Mouse (Mus musculus) midbrain, embryonic 13.5 days (tissue): ENCODE measurements around the gene Tbc1d1. TPM values are rescaled to one million over a fixed set of nuclear protein-coding genes. Genes with fewer than 3 reads are reported as not detected.
"Not testable (repeated sequence)": the region's sequence is repeated elsewhere in the genome, so short reads cannot be mapped to it uniquely, and the experiment has no call there.

Experiments used
- ATAC-seq: fragments of 200-750 bp; cut with Nextera tagmentation; 2 replicates; pipeline ENCODE4 v1.8.0; 2017; ENCODE audit warnings: mild to moderate bottlenecking, moderate TSS enrichment, moderate library complexity
- H3K27ac ChIP-seq: fragments of 300-500 bp; sonication (generic); 2 replicates; pipeline ENCODE4 v1.5.1; 2015; ENCODE audit warnings: inconsistent platforms, mild to moderate bottlenecking, moderate library complexity
- H3K27me3 ChIP-seq: fragments of 300-500 bp; sonication (generic); 2 replicates; pipeline ENCODE4 v1.6.1; 2015; ENCODE audit warnings: mild to moderate bottlenecking, inconsistent platforms
- H3K36me3 ChIP-seq: fragments of 300-500 bp; sonication (generic); 2 replicates; pipeline ENCODE4 v1.6.1; 2015; ENCODE audit warnings: mild to moderate bottlenecking, inconsistent platforms
- H3K4me1 ChIP-seq: fragments of 300-500 bp; sonication (generic); replicated peaks from 2 replicates; pipeline ENCODE4 v1.6.1; 2015; ENCODE audit warnings: inconsistent platforms
- H3K4me2 ChIP-seq: fragments of 300-500 bp; sonication (generic); replicated peaks from 2 replicates; pipeline ENCODE4 v1.6.1; 2015; ENCODE audit warnings: moderate library complexity, mild to moderate bottlenecking, inconsistent platforms
- H3K4me3 ChIP-seq: fragments of 300-500 bp; sonication (generic); replicated peaks from 2 replicates; pipeline ENCODE4 v1.5.1; 2015; ENCODE audit warnings: mild to moderate bottlenecking, inconsistent platforms
- H3K9ac ChIP-seq: fragments of 300-500 bp; sonication (generic); replicated peaks from 2 replicates; pipeline ENCODE4 v1.6.1; 2015; ENCODE audit warnings: mild to moderate bottlenecking, inconsistent platforms
- H3K9me3 ChIP-seq: fragments of 300-500 bp; sonication (generic); 2 replicates; pipeline ENCODE4 v1.6.1; 2016; ENCODE audit warnings: mild to moderate bottlenecking, inconsistent platforms
- WGBS: fragments of 180-500 bp; shearing (Covaris S2); methylation state at CpG from one replicate; pipeline ENCODE4 v1.1.7; 2015; 5-methylcytosine and 5-hydroxymethylcytosine counted together
- polyA plus RNA-seq: library from polyadenylated mRNA; unstranded; fragments of >200 nt; fragmentation: Nextera tagmentation; extraction: Ambion mirVana; gene quantifications from 2 replicates; pipeline ENCODE4 v1.2.1, GENCODE M21; 2015

The Tbc1d1 gene
- polyA plus RNA-seq, 1 experiment from 2014 or later = 11.7 TPM

DNA sequence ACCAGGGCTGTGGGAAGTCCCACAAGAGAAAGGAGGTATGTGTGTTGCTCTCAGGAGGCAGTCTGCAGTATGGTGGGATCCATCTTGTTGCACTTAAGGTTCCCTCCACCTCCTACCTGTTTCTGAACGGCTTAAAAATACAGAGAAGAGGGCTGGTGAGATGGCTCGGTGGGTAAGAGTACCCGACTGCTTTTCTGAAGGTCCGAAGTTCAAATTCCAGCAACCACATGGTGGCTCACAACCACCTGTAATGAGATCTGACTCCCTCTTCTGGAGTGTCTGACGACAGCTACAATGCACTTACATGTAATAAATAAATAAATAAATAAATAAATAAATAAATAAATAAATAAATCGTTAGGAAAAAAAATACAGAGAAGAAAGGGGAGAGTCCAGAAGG, 182.7 kb downstream of the Tbc1d1 start:
- not testable (repeated sequence) for H3K27ac ChIP-seq, H3K9ac ChIP-seq, H3K4me2 ChIP-seq, H3K4me3 ChIP-seq, H3K27me3 ChIP-seq, H3K9me3 ChIP-seq, ATAC-seq, H3K36me3 ChIP-seq
- 86% methylated on average over 6 of the region's 6 CpGs for WGBS
- peaks cover 10% of the 10 kb centered on the region for H3K4me1 ChIP-seq

DNA sequence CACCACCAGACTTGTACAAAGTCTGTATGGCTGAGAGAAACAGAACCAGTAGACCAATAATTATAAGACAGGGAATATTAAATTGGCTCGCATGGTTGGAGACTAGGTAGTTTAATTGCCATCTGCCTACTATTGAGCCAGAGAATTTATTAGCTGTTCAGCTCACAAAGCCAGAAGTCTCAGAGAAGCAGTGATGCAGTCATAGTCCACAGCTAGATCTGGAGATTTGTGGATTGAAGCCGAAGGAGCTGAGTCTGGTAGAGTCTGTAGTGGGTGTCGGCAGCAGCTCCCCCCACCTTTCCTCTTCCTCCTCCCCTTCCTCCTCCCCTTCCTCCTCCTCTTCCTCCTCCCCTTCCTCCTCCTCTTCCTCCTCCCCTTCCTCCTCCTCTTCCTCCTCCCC, 184.3 kb downstream of the Tbc1d1 start:
- H3K36me3 ChIP-seq = peaks cover 2% of the 10 kb centered on the region; the same call in 1 of the 2 replicates
- H3K9ac ChIP-seq = no peak overlapping the region
- no peak overlapping the region for H3K4me2 ChIP-seq
- H3K4me3 ChIP-seq = no peak overlapping the region
- 86% methylated on average over 3 of the region's 3 CpGs for WGBS
- H3K4me1 ChIP-seq = peaks cover 26% of the 10 kb centered on the region
- H3K27ac ChIP-seq = no peak overlapping the region
- no peaks in the 10 kb centered on the region for H3K27me3 ChIP-seq
- H3K9me3 ChIP-seq = no peaks in the 10 kb centered on the region
- no peak for ATAC-seq

DNA sequence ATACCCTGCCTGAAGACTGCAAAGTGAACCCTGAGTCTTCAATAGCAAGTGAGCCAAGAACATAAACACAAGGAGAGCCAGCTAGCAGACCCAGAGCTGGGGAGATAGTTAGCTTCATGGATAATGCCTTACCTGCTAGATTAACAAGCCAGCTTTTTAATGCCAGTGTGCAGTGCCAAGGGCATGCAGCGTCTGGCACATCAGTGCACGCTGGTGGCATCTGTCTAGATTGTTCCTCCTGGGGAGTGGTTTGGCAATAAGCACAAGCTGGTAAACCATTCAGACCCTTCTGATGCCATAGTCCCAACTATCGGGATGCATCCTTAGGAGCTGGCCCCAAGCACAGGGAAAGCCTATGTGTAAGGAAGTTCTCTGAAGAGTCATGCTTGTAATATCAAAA, 185.6 kb downstream of the Tbc1d1 start:
- Histone ChIP-seq H3K27ac (no peak overlapping the region), H3K27me3 (no peaks in the 10 kb centered on the region), H3K4me3 (no peak overlapping the region), H3K4me2 (no peak overlapping the region), H3K9me3 (no peaks in the 10 kb centered on the region), H3K9ac (no peak overlapping the region), H3K4me1 (peaks cover 38% of the 10 kb centered on the region), H3K36me3 (no peaks in the 10 kb centered on the region)
- ATAC-seq = no peak
- 96% methylated on average over 3 of the region's 3 CpGs for WGBS

DNA sequence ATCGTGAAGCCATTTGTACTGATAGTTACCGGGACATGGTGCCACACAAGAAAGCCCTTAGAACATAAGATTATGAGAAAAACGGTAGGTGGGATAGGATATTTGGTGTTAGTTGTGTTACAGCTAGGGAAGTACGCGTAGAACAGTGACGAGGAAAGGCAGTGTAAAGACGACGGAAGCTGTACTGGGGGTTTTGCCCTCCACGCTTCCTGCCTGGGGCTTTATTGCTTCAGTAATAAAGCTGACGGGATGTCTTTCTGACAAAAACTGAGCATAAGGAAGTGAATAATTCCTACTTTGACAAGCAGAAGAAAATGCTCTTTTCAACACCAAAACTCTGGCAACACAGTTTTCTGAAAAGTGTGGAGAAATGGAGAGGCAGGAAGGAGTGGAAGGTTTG, 186.0 kb downstream of the Tbc1d1 start:
- H3K27me3 ChIP-seq = no peaks in the 10 kb centered on the region
- H3K9ac ChIP-seq = no peak overlapping the region
- peaks cover 34% of the 10 kb centered on the region for H3K4me1 ChIP-seq
- no peaks in the 10 kb centered on the region for H3K9me3 ChIP-seq
- no peak overlapping the region for H3K27ac ChIP-seq
- H3K36me3 ChIP-seq = no peaks in the 10 kb centered on the region
- no peak for ATAC-seq
- no peak overlapping the region for H3K4me3 ChIP-seq
- no peak overlapping the region for H3K4me2 ChIP-seq
- 95% methylated on average over 10 of the region's 10 CpGs for WGBS

DNA sequence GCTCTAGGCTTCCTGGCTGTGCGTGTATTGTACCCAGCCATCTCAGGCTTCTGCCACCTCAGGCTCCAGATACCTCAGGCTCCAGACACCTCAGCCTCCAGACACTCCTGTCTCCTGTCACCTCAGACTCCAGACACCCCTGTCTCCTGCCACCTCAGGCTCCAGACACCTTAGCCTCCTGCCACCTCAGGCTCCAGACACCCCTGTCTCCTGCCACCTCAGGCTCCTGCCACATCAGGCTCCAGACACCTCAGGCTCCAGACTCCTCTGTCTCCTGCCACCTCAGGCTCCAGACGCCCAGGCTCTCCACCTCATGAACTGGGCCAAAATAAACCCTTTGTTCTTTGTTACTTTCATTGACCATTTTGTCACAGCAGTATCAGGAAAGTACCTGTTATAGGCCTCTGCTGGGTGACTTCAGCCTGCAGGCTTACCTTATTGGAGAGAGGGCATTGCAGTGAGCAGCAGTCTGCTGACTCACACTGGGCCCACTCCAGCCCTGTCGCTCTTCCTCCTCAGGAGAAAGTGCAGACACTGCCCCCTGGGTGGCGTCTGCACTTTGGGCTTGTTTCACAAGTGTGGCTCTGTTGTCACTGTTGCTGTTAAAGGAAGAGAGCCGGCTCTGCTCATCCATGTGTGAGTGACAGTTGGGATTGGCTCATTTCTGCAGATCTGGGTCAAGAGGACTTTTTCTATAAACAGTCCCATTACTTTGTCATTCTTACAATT, 188.0 kb downstream of the Tbc1d1 start:
- H3K9me3 ChIP-seq = no peaks in the 10 kb centered on the region
- no peaks in the 10 kb centered on the region for H3K36me3 ChIP-seq
- no peak overlapping the region for H3K4me2 ChIP-seq
- peaks cover 31% of the 10 kb centered on the region for H3K4me1 ChIP-seq
- no peaks in the 10 kb centered on the region for H3K27me3 ChIP-seq
- WGBS = 46% methylated on average over 5 of the region's 5 CpGs
- ATAC-seq = peak; percentile 18
- H3K4me3 ChIP-seq = no peak overlapping the region
- H3K27ac ChIP-seq = peak overlapping the region; percentile 82
- H3K9ac ChIP-seq = no peak overlapping the region

DNA sequence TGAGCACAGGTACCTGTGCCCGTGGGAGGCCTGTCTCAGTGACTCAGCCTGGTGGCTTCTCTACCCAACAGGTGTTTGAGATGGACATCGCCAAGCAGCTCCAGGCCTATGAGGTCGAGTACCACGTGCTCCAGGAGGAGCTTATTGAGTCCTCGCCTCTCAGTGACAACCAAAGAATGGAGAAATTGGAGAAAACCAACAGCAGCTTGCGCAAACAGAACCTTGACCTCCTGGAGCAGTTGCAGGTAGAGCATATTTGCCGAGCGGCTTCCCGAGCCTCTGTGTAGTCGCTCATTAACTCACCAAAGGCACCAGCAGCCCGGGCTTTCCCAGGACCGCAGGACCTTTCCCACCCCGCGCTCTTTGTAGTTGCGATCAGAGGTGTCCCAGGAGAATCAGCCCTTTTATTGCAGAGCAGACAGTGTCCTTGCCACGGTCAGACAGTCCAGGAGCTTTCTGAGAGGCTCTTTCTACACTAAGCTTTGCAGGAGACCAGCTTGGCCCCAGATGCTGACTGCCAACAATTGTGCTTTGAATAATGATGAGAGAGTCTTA, 189.2 kb downstream of the Tbc1d1 start:
- no peaks in the 10 kb centered on the region for H3K9me3 ChIP-seq
- H3K27me3 ChIP-seq = no peaks in the 10 kb centered on the region
- no peaks in the 10 kb centered on the region for H3K36me3 ChIP-seq
- no peak overlapping the region for H3K4me2 ChIP-seq
- H3K9ac ChIP-seq = no peak overlapping the region; the same call in 1 of the 2 replicates
- H3K27ac ChIP-seq = peak overlapping the region; percentile 82
- peaks cover 31% of the 10 kb centered on the region for H3K4me1 ChIP-seq
- ATAC-seq = peak; percentile 87
- H3K4me3 ChIP-seq = no peak overlapping the region
- 48% methylated on average over 16 of the region's 16 CpGs for WGBS

DNA sequence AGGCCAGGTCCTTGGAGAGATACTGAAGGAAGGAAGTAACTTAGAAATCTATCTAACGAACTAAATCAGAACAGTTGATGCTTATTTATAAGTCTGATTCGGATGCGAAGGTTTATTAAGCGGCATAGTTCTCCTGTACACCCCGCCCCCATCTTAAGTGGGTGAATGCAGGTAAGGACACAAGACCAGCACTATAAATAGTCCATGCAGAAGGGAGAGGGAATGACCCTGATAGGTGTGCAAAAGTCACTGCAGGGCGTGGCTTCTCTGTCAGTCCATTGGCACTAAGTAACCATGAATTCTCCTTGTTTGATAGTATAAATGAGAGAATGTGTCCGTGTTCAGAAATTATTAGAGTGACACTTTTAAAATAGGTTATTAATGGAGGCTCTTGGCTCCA, 189.7 kb downstream of the Tbc1d1 start:
- Histone ChIP-seq H3K27ac (peak overlapping the region; percentile 57), H3K4me3 (no peak overlapping the region), H3K4me2 (no peak overlapping the region), H3K4me1 (peaks cover 31% of the 10 kb centered on the region), H3K36me3 (no peaks in the 10 kb centered on the region), H3K9ac (no peak overlapping the region), H3K27me3 (no peaks in the 10 kb centered on the region), H3K9me3 (no peaks in the 10 kb centered on the region)
- WGBS = 76% methylated on average over 7 of the region's 7 CpGs
- peak; percentile 43 for ATAC-seq

DNA sequence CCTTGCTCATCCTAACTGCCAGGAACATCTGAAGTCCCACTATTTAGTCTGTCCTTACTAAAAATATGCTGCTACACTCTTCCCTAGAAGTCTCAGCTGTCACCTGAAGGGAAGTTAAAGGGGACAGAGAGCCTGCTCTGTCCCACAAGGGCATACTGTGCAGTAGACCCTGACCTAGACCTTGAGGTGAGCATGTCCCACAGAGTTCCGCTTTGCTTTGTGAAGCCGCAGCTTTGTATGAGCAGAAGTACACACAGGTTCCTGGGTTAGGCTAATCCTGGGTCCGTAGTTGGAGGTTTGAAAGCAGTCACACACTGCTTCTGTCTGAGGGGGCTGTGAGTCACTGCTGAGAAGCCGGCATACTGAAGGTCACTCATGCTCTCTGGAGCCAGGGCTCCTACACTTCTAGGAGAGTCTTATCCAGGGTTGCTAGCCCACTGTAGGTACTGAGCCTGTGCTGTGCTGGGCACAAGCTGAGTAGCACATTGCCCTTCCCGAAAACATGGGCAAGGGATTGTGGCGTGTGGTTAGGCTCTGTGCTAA, 190.3 kb downstream of the Tbc1d1 start:
- H3K4me2 ChIP-seq = no peak overlapping the region
- peak overlapping the region; percentile 57; the same call in 1 of the 2 replicates for H3K27ac ChIP-seq
- no peak overlapping the region for H3K9ac ChIP-seq
- WGBS = 86% methylated on average over 6 of the region's 6 CpGs
- H3K9me3 ChIP-seq = no peaks in the 10 kb centered on the region
- ATAC-seq = no peak
- H3K4me3 ChIP-seq = no peak overlapping the region
- H3K36me3 ChIP-seq = no peaks in the 10 kb centered on the region; the same call in 1 of the 2 replicates
- no peaks in the 10 kb centered on the region for H3K27me3 ChIP-seq
- peaks cover 31% of the 10 kb centered on the region for H3K4me1 ChIP-seq

DNA sequence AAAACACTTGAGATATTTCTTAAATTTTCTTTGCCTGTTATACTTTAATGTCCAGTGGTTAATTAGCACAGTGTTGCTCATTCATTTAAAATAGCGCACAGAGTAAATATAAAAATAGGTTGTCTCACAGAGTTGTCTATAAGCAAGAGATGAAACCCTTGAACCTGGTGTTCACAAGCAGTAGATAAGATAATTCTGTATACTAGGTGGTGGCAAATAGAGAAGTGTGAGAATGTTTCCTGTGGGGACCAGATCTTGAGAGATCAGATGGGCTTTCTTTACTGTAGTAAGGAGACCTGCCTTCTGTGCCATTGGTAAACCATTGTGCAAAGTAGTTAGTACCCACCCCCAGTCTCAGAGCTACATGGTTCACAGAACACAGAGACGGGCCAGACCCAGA, 192.1 kb downstream of the Tbc1d1 start:
- no peak for ATAC-seq
- Histone ChIP-seq H3K9ac (no peak overlapping the region), H3K27me3 (no peaks in the 10 kb centered on the region), H3K4me2 (no peak overlapping the region), H3K4me3 (no peak overlapping the region), H3K27ac (no peak overlapping the region), H3K4me1 (peaks cover 34% of the 10 kb centered on the region), H3K9me3 (no peaks in the 10 kb centered on the region), H3K36me3 (no peaks in the 10 kb centered on the region; the same call in 1 of the 2 replicates)
- 86% methylated on average over 2 of the region's 2 CpGs for WGBS

DNA sequence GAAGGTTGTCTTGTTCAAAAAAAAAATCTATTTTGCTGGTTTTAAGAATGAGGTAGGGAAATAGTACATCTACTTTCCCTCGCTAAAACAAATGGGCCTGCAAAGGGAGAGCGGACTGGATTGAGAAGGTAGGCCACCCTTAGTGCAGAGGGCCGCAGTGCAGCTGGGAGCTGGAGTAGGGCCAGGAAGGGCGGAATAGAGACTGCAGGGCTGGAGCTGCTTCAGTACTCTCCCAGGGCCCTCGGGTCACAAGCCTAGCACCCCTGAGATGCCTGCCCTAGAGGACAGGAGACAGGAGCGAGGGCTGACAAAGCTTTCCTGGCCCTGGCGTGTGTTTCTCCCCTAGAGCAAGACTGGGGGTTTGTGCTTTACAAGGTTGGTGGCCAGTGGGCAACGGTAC, 192.7 kb downstream of the Tbc1d1 start:
- no peak overlapping the region for H3K27ac ChIP-seq
- peaks cover 32% of the 10 kb centered on the region for H3K4me1 ChIP-seq
- ATAC-seq = no peak
- H3K9ac ChIP-seq = no peak overlapping the region
- H3K4me3 ChIP-seq = no peak overlapping the region
- 85% methylated on average over 8 of the region's 8 CpGs for WGBS
- H3K4me2 ChIP-seq = no peak overlapping the region
- H3K36me3 ChIP-seq = no peaks in the 10 kb centered on the region; the same call in 1 of the 2 replicates
- H3K27me3 ChIP-seq = no peaks in the 10 kb centered on the region
- H3K9me3 ChIP-seq = no peaks in the 10 kb centered on the region

DNA sequence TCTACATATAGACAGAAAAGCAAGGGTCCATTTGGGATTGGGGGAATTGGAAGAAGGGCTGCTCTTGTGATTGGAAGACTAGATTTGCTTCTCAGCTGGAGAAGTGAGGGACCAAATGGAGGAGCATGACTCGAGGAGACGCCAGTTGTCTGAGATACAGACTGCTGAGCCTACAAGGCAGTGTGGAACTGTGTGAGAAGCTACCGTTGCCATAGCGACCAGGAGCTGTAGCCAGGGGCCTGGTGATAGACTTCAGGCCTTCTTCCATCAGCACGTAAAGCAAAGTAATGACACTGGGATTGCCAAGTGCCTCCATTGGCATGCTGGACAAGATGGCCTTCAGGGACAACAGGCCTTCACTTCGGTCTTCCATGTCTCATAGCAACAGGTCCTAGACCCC, 195.9 kb downstream of the Tbc1d1 start:
- no peaks in the 10 kb centered on the region for H3K27me3 ChIP-seq
- ATAC-seq = no peak
- 89% methylated on average over 6 of the region's 6 CpGs for WGBS

More for the DNA sequence above, 195.9 kb downstream of the Tbc1d1 start:
- H3K9me3 ChIP-seq = no peaks in the 10 kb centered on the region
- no peak overlapping the region for H3K9ac ChIP-seq
- no peak overlapping the region for H3K4me2 ChIP-seq
- no peak overlapping the region for H3K4me3 ChIP-seq
- no peak overlapping the region for H3K27ac ChIP-seq
- H3K4me1 ChIP-seq = peaks cover 9% of the 10 kb centered on the region
- no peaks in the 10 kb centered on the region; the same call in 1 of the 2 replicates for H3K36me3 ChIP-seq
